Mouse (Mus musculus) forebrain, embryonic 15.5 days (tissue): Measurements from ENCODE around the gene Ddi2. TPM values are rescaled to one million over a fixed set of nuclear protein-coding genes. Genes with fewer than 3 reads are reported as not detected.

ENCODE experiments used
- ATAC-seq: fragments of 200-750 bp; cut with Nextera tagmentation; replicated peaks from 2 replicates; pipeline ENCODE4 v1.8.0; 2017; ENCODE audit warnings: mild to moderate bottlenecking, moderate TSS enrichment, moderate library complexity
- H3K27ac ChIP-seq: fragments of 300-500 bp; sonication (generic); replicated peaks from 2 replicates; pipeline ENCODE4 v1.5.1; 2015; ENCODE audit warnings: mild to moderate bottlenecking, inconsistent platforms
- H3K27me3 ChIP-seq: fragments of 300-500 bp; sonication (generic); 2 replicates; pipeline ENCODE4 v1.6.1; 2015; ENCODE audit warnings: inconsistent platforms
- H3K36me3 ChIP-seq: fragments of 300-500 bp; sonication (generic); 2 replicates; pipeline ENCODE4 v1.6.1; 2015; ENCODE audit warnings: mild to moderate bottlenecking, inconsistent platforms
- H3K4me1 ChIP-seq: fragments of 300-500 bp; sonication (generic); 2 replicates; pipeline ENCODE4 v1.6.1; 2015; ENCODE audit warnings: inconsistent platforms
- H3K4me2 ChIP-seq: fragments of 300-500 bp; sonication (generic); replicated peaks from 2 replicates; pipeline ENCODE4 v1.6.1; 2015; ENCODE audit warnings: mild to moderate bottlenecking, inconsistent platforms
- H3K4me3 ChIP-seq: fragments of 300-500 bp; sonication (generic); 2 replicates; pipeline ENCODE4 v1.5.1; 2015; ENCODE audit warnings: mild to moderate bottlenecking, inconsistent platforms
- H3K9ac ChIP-seq: fragments of 300-500 bp; sonication (generic); replicated peaks from 2 replicates; pipeline ENCODE4 v1.6.1; 2015; ENCODE audit warnings: mild to moderate bottlenecking, inconsistent platforms
- H3K9me3 ChIP-seq: fragments of 300-500 bp; sonication (generic); 2 replicates; pipeline ENCODE4 v1.6.1; 2016; ENCODE audit warnings: inconsistent platforms
- WGBS: fragments of 180-500 bp; shearing (Covaris S2); methylation state at CpG from one replicate; pipeline ENCODE4 v1.1.7; 2015; ENCODE audit warnings: mixed read lengths; 5-methylcytosine and 5-hydroxymethylcytosine counted together
- polyA plus RNA-seq: library from polyadenylated mRNA; unstranded; fragments of >200 nt; fragmentation: Nextera tagmentation; extraction: Ambion mirVana; gene quantifications from 2 replicates; pipeline ENCODE4 v1.2.1, GENCODE M21; 2015

Gene Ddi2
- polyA plus RNA-seq, 1 experiment from 2014 or later: 14.6 TPM

DNA sequence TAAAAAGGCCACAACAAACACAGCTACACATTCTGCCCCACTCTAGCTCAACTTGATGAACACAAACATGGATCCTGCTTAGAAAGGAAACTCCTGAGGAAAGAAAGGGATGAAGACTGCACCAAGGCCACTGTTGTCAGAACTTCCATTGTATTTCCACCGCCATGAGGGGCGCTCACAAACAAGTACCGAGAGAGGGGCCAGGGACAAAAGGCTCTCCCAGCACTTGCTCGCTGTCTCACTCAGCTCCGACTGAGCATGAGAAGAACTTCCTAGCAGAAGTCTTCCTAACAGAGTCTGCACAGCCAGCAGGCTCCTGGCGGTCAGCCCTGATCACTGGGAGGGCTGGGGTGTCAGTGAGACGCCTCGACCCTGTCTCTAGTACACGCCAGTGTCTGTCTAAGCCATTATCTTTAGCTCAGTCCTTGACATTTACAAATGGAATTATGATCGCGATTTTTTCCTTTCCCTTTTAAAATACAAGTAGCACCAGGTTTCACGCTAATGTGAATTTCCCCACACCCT is 40.5 kb downstream of the Ddi2 start:
- Histone ChIP-seq H3K27ac (no peak overlapping the region), H3K36me3 (peaks cover 43% of the 10 kb centered on the region), H3K4me2 (no peak overlapping the region), H3K4me1 (no peaks in the 10 kb centered on the region), H3K27me3 (no peaks in the 10 kb centered on the region), H3K4me3 (no peak overlapping the region), H3K9ac (no peak overlapping the region), H3K9me3 (no peaks in the 10 kb centered on the region)
- no peak for ATAC-seq
- WGBS: 59% methylated on average over 12 of the region's 12 CpGs

DNA sequence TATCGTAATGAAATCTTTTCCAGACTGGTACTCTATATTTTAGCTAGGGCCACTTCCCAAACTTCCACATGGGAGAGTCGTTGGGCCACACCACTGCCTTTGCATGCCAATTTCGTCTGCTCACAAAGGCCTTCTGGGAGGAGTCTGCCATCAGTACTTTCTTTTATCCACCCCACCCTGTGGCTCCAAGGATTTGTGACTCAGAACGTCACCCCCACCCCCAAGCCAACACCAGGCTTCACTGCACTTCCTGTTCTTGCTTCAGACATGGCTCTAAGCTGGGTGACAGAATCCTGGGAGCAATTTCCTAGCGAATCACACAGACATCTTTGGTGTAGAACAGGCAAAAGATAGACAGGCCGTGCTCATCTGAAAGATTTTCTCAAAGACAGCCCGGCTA is 41.5 kb downstream of the Ddi2 start:
- Histone ChIP-seq H3K27ac (no peak overlapping the region), H3K27me3 (no peaks in the 10 kb centered on the region), H3K4me2 (no peak overlapping the region), H3K9me3 (no peaks in the 10 kb centered on the region), H3K4me1 (no peaks in the 10 kb centered on the region), H3K9ac (no peak overlapping the region), H3K36me3 (peaks cover 40% of the 10 kb centered on the region), H3K4me3 (no peak overlapping the region)
- whole genome bisulfite sequencing: 61% methylated on average over 7 of the region's 7 CpGs
- no peak for ATAC-seq

DNA sequence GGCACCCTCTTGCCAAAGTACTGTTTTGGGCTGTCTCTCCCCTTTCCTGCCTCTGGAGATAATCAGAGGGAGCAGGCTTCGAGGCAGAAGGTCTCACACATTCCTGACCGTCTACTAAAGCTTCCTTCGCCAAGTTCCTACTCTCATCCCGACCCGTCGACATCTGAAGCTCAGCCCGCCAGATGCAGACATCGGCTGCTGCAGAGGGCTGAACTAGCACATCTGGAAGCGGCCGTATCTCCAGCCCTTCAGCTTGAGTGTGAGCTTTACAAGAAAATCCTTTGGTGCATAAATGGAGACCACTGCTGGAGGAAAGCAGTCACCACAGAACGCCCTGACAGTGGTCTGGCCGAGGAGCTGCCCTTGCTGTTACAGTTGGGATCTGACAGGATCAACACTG is 42.3 kb downstream of the Ddi2 start:
- H3K27me3 ChIP-seq: no peaks in the 10 kb centered on the region
- no peak for ATAC-seq
- H3K4me3 ChIP-seq: no peak overlapping the region
- WGBS: 80% methylated on average over 12 of the region's 12 CpGs
- no peak overlapping the region for H3K27ac ChIP-seq
- no peaks in the 10 kb centered on the region for H3K9me3 ChIP-seq
- no peak overlapping the region for H3K4me2 ChIP-seq
- no peak overlapping the region for H3K9ac ChIP-seq
- H3K36me3 ChIP-seq: peaks cover 34% of the 10 kb centered on the region
- no peaks in the 10 kb centered on the region for H3K4me1 ChIP-seq

DNA sequence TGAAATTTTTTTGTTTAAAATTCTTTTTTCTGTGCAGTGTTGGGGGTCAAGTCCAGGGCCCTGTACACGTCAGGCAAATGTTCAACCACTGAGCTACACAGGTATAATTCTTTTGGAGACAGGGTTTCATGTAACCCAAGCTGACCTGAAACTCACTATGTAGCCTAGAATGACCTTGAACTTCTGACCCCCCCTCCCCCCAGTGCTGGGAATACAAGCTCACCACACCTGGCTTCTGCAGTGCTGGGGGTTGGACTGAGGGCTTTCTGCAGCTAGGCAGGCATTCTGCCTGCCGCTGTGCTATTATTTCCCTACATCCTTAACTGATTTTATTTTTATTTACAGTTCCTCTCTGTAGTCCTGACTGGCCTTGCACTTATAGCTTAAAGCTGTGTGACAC is 44.2 kb downstream of the Ddi2 start:
- Histone ChIP-seq H3K4me1 (no peaks in the 10 kb centered on the region), H3K36me3 (peaks cover 15% of the 10 kb centered on the region), H3K9me3 (no peaks in the 10 kb centered on the region), H3K27me3 (no peaks in the 10 kb centered on the region), H3K4me2 (no peak overlapping the region), H3K9ac (no peak overlapping the region), H3K27ac (no peak overlapping the region), H3K4me3 (no peak overlapping the region)
- ATAC-seq: no peak
- 88% methylated on average over 2 of the region's 2 CpGs for WGBS

DNA sequence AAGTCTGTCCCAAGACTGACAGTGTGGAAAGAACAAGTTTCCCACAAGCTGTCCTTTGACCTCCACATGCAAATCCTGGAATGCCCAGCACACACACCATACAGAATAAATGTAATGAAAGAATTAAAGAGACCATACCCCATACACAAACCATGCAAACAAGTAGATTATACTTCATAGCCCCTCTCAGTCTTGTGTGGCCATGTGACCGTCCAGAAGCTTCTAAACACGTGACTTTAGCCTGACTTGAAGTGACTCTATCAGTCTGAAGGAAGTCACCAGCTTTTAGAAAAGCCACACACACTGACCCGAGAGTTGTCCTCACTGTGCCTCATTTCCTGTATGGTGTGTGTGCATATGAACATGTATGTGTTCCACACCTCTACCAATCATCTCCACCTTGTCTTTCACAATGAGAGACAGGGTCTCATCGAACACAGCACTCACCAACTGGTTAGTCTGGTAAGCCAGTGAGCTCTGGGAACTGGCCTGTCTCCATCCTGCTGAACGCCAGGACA is 46.7 kb downstream of the Ddi2 start:
- Histone ChIP-seq H3K4me3 (no peak overlapping the region), H3K9me3 (no peaks in the 10 kb centered on the region), H3K9ac (no peak overlapping the region), H3K4me2 (no peak overlapping the region), H3K27me3 (no peaks in the 10 kb centered on the region), H3K27ac (no peak overlapping the region), H3K4me1 (no peaks in the 10 kb centered on the region), H3K36me3 (0 out of 2 replicates have a peak, but pooled peaks cover 4% of the 10 kb centered on the region)
- no peak for ATAC-seq
- WGBS: 85% methylated on average over 5 of the region's 5 CpGs

DNA sequence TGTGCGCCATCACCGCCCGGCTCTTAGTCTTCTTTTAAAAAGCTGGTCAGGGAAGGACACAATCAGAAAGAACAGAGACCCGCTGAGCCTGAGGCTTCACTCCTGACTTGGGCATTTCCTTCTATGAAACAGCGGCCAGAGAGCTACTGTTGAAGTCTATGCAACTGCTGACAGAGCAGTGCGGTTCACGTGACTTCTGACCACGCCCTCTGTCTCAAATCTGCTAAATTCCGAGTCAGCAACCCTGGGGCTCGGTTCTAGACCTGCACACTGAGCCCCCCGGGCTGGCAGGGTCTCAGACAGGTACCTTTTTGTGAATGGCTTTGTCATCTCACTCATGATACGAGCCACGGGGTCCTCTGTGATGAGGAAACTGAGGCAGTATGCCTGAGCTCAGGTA is 50.9 kb downstream of the Ddi2 start:
- Histone ChIP-seq H3K9ac (no peak overlapping the region), H3K27me3 (no peaks in the 10 kb centered on the region), H3K36me3 (no peaks in the 10 kb centered on the region), H3K27ac (no peak overlapping the region), H3K9me3 (no peaks in the 10 kb centered on the region), H3K4me2 (no peak overlapping the region), H3K4me1 (no peaks in the 10 kb centered on the region), H3K4me3 (no peak overlapping the region)
- ATAC-seq: no peak
- WGBS: 83% methylated on average over 13 of the region's 13 CpGs

DNA sequence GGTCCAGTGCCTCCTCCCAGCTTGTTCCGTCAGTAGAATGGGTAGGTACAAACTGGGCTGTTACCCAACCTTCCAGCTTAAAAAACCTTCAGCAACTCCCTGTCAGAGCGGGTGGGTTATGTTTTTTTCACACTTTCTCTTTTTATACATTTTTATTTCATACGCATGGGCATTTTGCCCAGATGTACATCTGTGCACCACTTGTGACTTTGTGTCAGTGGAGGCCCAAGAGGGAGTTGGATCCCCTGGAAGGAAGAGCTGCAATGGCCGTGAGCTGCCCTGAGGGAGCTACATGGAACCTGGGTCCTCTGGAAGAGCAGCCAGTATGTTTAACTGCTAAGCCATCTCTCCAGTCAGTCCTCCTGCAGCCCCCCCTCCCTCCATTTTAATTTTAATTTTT is 51.8 kb downstream of the Ddi2 start:
- Histone ChIP-seq H3K27ac (no peak overlapping the region), H3K36me3 (no peaks in the 10 kb centered on the region), H3K9ac (no peak overlapping the region), H3K4me2 (no peak overlapping the region), H3K9me3 (no peaks in the 10 kb centered on the region), H3K4me3 (no peak overlapping the region), H3K4me1 (no peaks in the 10 kb centered on the region), H3K27me3 (no peaks in the 10 kb centered on the region)
- whole genome bisulfite sequencing: 75% methylated on average over 4 of the region's 4 CpGs
- ATAC-seq: no peak

DNA sequence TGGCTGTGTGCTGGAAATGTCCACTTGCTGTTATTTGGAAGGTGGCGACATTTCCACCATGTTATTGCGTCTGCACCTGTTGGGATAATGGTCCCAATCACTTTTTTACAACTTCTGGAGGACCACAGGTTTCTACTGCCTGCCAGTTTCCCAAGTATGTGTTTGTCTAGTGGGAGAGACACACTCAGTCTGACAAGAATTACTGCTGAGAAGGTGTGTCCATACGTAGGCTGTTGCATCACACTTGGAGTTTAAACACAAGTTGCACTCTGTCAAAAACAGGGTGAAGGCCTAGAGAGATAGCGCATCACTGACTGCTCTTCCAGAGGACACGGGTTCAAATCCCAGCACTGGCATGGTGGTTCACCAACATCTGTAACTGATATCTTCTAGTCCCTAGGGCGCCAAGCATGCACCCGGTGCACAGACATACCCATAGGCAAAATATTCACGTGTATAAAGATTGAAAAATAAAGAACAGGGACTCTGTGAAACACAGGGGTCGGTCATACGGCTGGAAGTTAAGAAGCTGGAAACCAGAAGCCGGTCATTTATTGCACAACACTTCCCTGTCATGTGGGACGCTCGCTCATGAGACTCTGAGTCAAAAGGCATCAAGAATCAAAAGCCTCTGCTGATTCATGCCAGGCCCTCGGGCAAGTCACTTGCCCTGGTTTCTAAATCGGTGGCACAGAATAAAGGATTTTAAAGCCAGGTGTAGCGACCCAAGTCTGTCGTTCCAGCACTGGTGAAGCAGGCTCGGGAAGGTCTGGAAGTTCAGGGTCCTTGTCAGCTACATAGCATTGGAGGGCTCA is 53.1 kb downstream of the Ddi2 start:
- H3K4me3 ChIP-seq: no peak overlapping the region
- H3K27me3 ChIP-seq: no peaks in the 10 kb centered on the region
- H3K9me3 ChIP-seq: no peaks in the 10 kb centered on the region
- no peak overlapping the region for H3K27ac ChIP-seq
- 86% methylated on average over 18 of the region's 18 CpGs for WGBS
- H3K36me3 ChIP-seq: no peaks in the 10 kb centered on the region
- peaks cover under 1% of the 10 kb centered on the region; the same call in 1 of the 2 replicates for H3K4me1 ChIP-seq
- ATAC-seq: no peak
- no peak overlapping the region for H3K9ac ChIP-seq
- no peak overlapping the region for H3K4me2 ChIP-seq

DNA sequence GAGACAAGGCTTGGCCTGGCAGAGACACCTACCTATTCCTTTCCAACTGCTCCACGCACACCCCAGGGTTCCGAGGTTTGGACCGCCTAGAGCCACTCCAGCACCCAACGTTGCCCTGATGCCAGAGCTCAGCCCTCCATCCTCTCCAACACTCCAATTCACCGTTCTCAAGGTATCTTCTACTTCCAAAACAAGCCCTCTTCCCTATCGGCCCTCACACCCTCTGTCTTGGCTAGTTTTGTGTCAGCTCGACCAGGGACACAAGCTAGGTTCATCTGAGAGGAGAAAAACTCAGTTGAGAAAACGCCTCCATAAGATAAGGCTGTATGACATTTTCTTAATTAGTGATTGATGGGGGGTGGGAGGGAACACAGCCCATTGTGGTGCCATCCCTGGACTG is 58.4 kb downstream of the Ddi2 start, which contains the start of gene Plekhm2:
Gene Plekhm2 (minus strand): TSS at position 101 of the 400 bp plus-strand sequence.
- peak within 1 kb of the TSS; percentile 93 for H3K4me3 ChIP-seq
- H3K27ac ChIP-seq: peak within 1 kb of the TSS; percentile 74
- WGBS: 73% methylated on average over 8 of the region's 8 CpGs
- no peaks in the 10 kb centered on the region for H3K9me3 ChIP-seq
- H3K9ac ChIP-seq: peak within 1 kb of the TSS; percentile 94
- H3K4me2 ChIP-seq: peak within 1 kb of the TSS; percentile 69
- H3K4me1 ChIP-seq: peaks cover 17% of the 10 kb centered on the region
- no peaks in the 10 kb centered on the region; the same call in 1 of the 2 replicates for H3K36me3 ChIP-seq
- peak; percentile 47; the same call in 1 of the 2 replicates for ATAC-seq
- no peaks in the 10 kb centered on the region for H3K27me3 ChIP-seq

DNA sequence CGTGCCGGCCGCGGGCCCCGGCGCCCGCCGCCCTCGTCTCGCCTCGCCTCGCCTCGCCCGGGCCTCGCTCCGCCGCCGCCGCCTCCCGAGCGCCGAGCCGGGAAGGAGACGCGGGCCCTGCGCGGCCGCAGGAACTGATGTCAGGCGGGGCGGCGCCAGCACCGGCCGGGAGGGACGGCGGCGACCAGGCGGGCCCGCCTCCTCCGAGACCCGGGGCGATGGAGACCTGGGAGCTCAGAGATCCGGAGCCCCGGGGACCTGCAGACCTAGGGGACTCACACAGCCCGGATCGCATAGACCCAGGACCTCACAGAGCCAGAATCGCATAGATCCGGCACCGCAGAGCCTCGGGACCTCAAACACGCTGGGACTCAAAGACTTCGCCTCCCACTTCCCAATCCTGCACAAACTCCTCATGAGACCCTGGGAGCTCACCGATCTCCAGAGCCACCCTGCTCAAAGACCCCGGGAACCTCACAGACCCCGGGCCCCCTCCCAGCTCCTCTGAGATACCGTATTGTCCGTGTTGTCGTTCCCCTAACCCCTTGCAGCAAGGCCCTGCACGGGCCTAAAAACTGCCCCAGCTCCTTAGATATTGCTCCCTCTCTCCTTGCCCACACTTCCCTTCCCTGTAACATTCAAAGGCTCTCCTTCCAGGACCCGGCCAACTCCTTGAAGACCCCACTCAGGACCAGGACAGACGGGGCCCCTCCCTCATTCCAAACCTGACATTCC is 59.0 kb downstream of the Ddi2 start:
- Histone ChIP-seq H3K27me3 (no peaks in the 10 kb centered on the region), H3K9me3 (no peaks in the 10 kb centered on the region), H3K9ac (peak overlapping the region; percentile 94), H3K36me3 (no peaks in the 10 kb centered on the region; the same call in 1 of the 2 replicates), H3K27ac (peak overlapping the region; percentile 74), H3K4me2 (peak overlapping the region; percentile 69), H3K4me3 (peak overlapping the region; percentile 93), H3K4me1 (peaks cover 17% of the 10 kb centered on the region)
- under 1% methylated on average over 56 of the region's 60 CpGs for WGBS
- peak; percentile 92 for ATAC-seq

DNA sequence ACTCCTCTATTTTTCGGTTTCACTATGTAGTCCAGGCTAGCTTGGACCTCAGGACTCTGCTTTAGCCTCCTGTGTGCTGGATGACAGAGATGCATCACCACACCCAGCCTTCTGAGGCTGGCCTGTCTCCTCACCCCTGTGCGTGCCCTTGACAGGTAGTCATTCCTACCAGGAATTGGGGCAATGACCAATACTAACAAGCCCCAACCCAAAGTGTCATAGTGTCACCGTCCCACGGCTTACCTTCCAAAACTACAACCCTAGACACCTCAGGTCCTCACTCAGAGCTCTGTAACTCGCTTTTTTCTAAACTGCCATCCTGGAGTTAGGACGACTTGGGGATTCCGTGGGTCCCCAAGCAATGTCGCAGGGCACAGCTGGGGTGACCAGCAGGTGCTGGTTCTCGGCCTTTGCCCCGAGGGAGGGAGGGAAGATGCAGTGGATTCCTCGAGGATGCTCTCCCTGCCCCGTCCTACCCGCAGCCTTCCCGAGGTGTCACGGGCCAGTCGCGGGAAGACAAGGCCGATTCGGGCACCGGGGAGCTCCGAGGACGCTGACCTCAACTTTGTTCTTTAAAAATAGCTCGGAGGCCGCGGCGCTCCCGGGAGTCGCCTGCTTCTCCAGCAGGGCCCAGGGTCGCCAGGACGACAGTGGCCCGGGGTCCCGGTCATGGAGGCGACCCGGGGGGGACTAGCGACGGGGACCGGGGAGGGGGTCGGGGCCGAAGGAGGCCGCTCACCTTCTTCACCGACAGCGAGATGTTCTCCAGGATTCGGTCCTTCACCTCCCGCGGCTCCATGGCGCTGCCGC is 59.9 kb downstream of the Ddi2 start:
- 4% methylated on average over 46 of the region's 47 CpGs for WGBS
- ATAC-seq: peak; percentile 33
- H3K4me2 ChIP-seq: peak overlapping the region; percentile 69

More for the DNA sequence above, 59.9 kb downstream of the Ddi2 start:
- no peaks in the 10 kb centered on the region; the same call in 1 of the 2 replicates for H3K36me3 ChIP-seq
- peak overlapping the region; percentile 93 for H3K4me3 ChIP-seq
- no peaks in the 10 kb centered on the region for H3K9me3 ChIP-seq
- no peaks in the 10 kb centered on the region for H3K27me3 ChIP-seq
- H3K9ac ChIP-seq: peak overlapping the region; percentile 94
- peak overlapping the region; percentile 74 for H3K27ac ChIP-seq
- H3K4me1 ChIP-seq: peaks cover 17% of the 10 kb centered on the region
